Mouse (Mus musculus) adrenal gland, adult 18-20 months (tissue): Measurements from ENCODE around the gene Zfp385b. TPM values are rescaled to one million over a fixed set of nuclear protein-coding genes. Genes with fewer than 3 reads are reported as not detected.

Experiments
- DNase-seq, 2 experiments: peaks; one replicate each; pipeline ENCODE4 v3.0.0; 2021 to 2022; ENCODE audit warnings: low spot score in 2 of 2
- total RNA-seq, 2 experiments: library from RNA; stranded (reverse); gene quantifications; 1 replicate in 1 of 2; 2 replicates in 1 of 2; pipeline ENCODE4 v1.2.3; 2021

Gene Zfp385b
- total RNA-seq, 2 experiments from 2014 or later: 0.83 TPM; not detected in 1

- no peak for DNase-seq
Measured at GRCm38 (mm10) chr2:77593461-77593860, 226.0 kb downstream of the Zfp385b start.

DNA sequence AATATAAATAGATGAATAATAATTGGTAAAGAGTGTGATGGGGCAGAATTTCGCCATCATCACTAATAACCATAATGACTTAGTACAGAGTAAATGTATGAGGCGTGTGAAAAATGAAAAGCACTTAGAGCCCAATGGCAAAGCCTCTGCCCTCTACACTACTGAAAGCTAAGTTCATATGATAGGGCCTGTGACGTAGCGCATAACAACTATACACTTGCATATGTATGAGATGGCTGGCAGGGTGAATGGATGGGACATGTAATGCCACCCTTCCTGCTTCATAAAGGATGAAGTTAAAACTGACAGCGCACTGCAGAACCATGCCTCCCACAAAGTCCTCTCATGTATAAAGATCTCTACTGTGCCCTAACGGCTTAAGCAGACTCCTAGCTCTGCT lies 226.9 kb downstream of the Zfp385b start:
- DNase-seq: no peak

DNA sequence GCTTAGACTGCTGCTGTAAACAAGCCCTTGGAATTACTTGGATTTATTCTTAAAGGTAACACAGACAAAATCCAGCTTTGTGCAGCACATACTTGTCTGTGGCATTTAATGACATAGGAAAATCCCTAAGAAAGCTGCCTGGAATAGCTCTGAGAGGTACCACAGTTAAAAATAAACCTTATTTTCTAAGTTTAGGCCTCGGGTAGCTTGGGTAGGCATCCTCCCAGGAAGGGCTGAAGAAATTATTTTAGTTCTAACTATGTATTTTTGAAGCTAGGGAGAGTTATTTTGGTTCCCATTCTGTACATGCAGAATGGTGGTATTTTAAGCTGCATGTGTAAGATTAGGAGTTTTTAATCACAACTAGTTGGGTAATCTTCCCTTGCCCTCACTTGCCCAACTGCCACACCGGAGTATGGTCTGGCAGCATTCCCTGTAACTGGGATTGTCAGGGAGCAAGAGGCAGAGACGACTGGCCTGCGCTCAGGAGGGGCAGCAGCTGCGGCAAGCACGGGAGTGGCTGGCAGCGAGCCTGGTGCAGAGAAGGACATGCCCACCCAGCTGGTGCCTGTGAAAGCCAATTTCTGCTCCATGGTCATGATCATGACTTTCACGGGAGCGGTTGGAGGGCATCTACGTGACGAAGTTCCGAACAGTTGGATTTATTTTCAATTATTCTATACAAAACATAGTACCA lies 230.1 kb downstream of the Zfp385b start:
- no peak for DNase-seq

- DNase-seq: no peak
Measured at GRCm38 (mm10) chr2:77587387-77587786, 232.1 kb downstream of the Zfp385b start.

- DNase-seq: no peak
Measured at GRCm38 (mm10) chr2:77586581-77587360, 232.7 kb downstream of the Zfp385b start.

- DNase-seq: no peak
Measured at GRCm38 (mm10) chr2:77583586-77583985, 235.9 kb downstream of the Zfp385b start.

- DNase-seq: no peak
Measured at GRCm38 (mm10) chr2:77576571-77576970, 242.9 kb downstream of the Zfp385b start.

DNA sequence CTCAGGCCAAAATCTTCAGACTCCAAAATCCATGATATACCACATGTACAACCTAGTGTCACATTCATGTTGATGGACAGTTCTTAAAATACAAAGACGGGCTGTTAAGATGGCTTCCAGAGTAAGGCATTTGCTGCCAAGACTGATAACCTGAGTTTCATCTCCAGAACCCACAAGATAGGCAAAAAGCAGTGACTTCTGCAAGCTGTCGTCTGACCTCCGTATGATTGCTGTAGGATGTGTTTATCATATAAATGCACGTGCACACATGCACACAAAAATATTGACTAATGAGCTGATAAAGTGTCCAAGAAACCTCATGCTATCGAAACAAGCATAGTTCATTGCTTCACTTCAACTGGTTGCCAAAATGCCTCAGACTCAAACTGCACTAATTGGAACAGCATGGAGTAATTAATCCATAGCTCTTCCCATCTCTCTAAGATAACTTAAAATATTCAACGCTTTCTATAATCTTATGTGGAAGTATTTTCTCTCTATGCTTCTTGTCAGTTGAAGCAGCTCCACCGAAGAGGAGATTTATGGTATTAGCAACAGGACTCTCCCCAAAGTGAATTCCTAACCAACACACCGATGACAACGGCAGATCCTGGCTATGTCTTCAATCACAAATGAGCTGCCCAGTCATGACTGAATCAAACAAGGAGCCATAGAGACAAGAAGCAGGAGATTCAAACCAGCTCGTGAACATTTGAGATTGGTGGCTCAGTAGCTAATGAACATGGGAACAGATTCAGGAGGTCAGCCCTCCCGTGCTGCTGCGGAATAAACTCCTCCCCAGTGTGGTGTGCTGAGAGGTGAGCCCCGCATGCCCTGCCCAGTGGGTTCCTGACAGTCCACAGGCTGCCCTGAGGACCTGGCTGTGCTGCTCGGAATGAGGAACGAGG lies 251.7 kb downstream of the Zfp385b start:
- DNase-seq: no peak

DNA sequence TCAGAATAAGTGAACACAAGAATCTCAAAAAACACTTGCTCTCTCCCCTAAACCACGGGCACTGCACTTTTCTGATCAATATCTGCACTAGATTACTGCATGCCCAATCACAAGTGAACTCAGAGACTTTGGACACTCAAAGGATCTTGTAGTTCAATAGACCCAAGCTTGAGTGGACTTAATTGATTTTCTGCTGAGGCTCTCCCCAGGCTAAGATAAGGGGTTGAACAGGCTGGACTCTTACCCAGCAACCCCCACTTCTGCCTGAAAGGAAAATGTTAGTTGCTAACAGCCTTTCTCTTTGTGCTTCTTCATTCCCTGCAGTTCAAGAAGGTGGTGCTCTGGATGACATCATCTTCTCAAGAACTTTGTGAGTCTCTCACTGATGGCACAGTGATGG lies 255.7 kb downstream of the Zfp385b start:
- DNase-seq: no peak

DNA sequence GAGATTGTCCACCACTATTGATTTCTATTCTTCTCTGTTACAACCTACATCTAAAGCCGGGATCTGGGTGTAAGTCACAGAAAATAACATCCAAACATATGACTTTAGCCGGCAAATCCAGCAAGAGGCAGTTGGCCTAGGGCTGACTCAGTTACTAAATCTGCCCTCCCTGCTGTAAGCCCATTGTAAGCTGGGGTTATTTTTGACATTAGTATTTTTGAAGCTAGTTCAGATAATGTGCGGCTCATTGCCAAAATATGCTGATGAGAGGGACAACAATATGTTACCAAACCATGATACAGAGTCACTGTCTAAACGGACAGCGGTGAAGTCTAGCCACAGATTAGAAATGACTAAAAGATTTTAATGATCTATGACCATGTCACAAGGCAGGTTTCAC lies 257.5 kb downstream of the Zfp385b start:
- no peak for DNase-seq

GRCm38 (mm10) chr2:77556938-77557337 lies 262.5 kb downstream of the Zfp385b start:
- DNase-seq: no peak

GRCm38 (mm10) chr2:77555980-77556379 lies 263.5 kb downstream of the Zfp385b start:
- no peak for DNase-seq

GRCm38 (mm10) chr2:77552675-77553074 lies 266.8 kb downstream of the Zfp385b start:
- DNase-seq: no peak

GRCm38 (mm10) chr2:77543388-77543787 lies 276.1 kb downstream of the Zfp385b start:
- no peak for DNase-seq

GRCm38 (mm10) chr2:77542605-77543004 lies 276.8 kb downstream of the Zfp385b start:
- DNase-seq: no peak

- no peak for DNase-seq
Measured at GRCm38 (mm10) chr2:77541681-77542080, 277.8 kb downstream of the Zfp385b start.

DNA sequence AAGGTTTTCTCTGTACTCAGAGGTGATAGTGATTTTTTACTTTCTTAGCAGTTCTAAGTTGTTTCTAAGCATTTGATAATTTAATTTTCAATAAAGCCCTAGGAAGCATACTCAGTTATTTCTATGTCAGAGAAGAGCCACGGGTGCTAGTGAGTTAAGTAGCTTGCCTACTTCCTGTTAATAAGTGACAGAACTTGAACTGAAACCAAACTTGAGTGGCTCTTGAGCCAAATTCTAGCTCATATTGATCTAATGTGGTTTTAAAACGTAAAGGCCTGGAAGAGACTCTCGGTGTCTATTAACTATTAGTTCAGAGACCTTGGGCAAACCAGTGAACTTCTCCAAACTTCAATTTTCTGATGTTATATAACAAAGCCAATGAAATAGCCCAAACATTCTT lies 278.6 kb downstream of the Zfp385b start:
- no peak for DNase-seq

DNA sequence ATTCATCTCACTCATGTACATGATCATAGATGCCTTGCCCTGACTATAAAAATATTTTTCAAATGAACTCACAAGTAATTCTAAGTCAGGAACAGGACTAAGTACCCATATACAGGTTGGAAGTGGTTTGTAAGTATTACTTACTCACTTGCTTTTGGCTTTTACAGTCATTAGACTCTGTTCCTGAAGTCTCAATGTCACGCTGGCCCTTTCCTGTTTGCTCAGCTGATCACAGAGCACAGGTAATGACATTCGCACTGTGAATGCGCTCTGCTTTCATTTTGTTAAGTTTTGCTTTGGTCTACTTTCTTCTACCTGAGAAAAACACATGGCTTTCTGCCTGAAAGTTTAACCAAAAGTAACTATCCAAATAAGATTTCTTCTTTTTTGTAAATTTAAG lies 282.9 kb downstream of the Zfp385b start:
- DNase-seq: no peak

GRCm38 (mm10) chr2:77528079-77528752 lies 291.2 kb downstream of the Zfp385b start:
- no peak for DNase-seq

DNA sequence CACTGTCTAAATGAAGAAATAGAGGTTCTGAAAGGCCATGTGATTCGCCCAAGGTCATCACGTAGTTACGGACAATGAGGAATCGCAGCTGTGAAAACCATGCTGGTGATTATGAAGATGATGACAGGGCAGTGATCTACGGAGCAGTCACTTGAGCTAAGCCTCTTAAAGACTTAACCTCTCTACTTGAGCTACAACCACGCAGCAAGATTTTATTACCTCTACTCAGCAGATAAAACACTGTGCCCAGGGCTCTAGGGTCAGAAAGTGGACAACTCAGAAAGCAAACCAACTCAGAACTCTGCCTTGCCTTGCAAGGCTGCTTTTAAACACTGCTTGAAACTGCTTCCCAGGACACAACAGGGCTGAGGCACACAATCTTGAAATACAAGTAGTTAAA lies 291.8 kb downstream of the Zfp385b start:
- no peak for DNase-seq

GRCm38 (mm10) chr2:77526803-77527202 lies 292.6 kb downstream of the Zfp385b start:
- no peak for DNase-seq
